Mouse (Mus musculus) heart, embryonic 11.5 days (tissue): ENCODE measurements around the gene Slc26a9. TPM values are rescaled to one million over a fixed set of nuclear protein-coding genes. Genes with fewer than 3 reads are reported as not detected.
A peak's percentile ranks its signal among the peaks of the same experiment; 100 is the strongest.

ENCODE experiments used
- ATAC-seq: fragments of 200-750 bp; cut with Nextera tagmentation; replicated peaks from 2 replicates; pipeline ENCODE4 v1.8.0; 2017; ENCODE audit warnings: moderate library complexity; ENCODE audit not compliant: insufficient number of reproducible peaks, low FRiP score, low TSS enrichment
- H3K27ac ChIP-seq: fragments of 300-500 bp; sonication (generic); 2 replicates; pipeline ENCODE4 v1.5.1; 2014; ENCODE audit warnings: mild to moderate bottlenecking, low read depth, low read length
- H3K27me3 ChIP-seq: fragments of 300-500 bp; sonication (generic); 2 replicates; pipeline ENCODE4 v1.6.1; 2014; ENCODE audit warnings: mild to moderate bottlenecking, low read length, mixed read lengths; ENCODE audit not compliant: control insufficient read depth, insufficient read depth
- H3K36me3 ChIP-seq: fragments of 300-500 bp; sonication (generic); 2 replicates; pipeline ENCODE4 v1.6.1; 2014; ENCODE audit warnings: mild to moderate bottlenecking, low read length, moderate library complexity, mixed read lengths; ENCODE audit not compliant: control insufficient read depth, insufficient read depth
- H3K4me1 ChIP-seq: fragments of 300-500 bp; sonication (generic); 2 replicates; pipeline ENCODE4 v1.6.1; 2014; ENCODE audit warnings: low read length; ENCODE audit not compliant: control insufficient read depth, insufficient read depth
- H3K4me2 ChIP-seq: fragments of 300-500 bp; sonication (generic); 2 replicates; pipeline ENCODE4 v1.6.1; 2014; ENCODE audit warnings: mild to moderate bottlenecking, moderate library complexity
- H3K4me3 ChIP-seq: fragments of 300-500 bp; sonication (generic); 2 replicates; pipeline ENCODE4 v1.5.1; 2014; ENCODE audit warnings: low read depth, low read length
- H3K9ac ChIP-seq: fragments of 300-500 bp; sonication (generic); 2 replicates; pipeline ENCODE4 v1.6.1; 2014; ENCODE audit warnings: mild to moderate bottlenecking, low read depth, low read length, moderate library complexity
- H3K9me3 ChIP-seq: fragments of 300-500 bp; sonication (generic); replicated peaks from 2 replicates; pipeline ENCODE4 v1.6.1; 2016; ENCODE audit warnings: low read length; ENCODE audit not compliant: control insufficient read depth
- WGBS: fragments of 180-500 bp; shearing (Covaris S2); extraction: QIAGEN DNeasy Blood & Tissue Kit; methylation state at CpG from one replicate; pipeline ENCODE4 v1.1.7; 2014; ENCODE audit not compliant: insufficient replicate concordance; 5-methylcytosine and 5-hydroxymethylcytosine counted together
- polyA plus RNA-seq: library from polyadenylated mRNA; unstranded; fragments of >200 nt; fragmentation: Nextera tagmentation; extraction: Ambion mirVana; gene quantifications from 2 replicates; pipeline ENCODE4 v1.2.1, GENCODE M21; 2014

Slc26a9 gene
- polyA plus RNA-seq, 1 experiment from 2014 or later = not detected

DNA sequence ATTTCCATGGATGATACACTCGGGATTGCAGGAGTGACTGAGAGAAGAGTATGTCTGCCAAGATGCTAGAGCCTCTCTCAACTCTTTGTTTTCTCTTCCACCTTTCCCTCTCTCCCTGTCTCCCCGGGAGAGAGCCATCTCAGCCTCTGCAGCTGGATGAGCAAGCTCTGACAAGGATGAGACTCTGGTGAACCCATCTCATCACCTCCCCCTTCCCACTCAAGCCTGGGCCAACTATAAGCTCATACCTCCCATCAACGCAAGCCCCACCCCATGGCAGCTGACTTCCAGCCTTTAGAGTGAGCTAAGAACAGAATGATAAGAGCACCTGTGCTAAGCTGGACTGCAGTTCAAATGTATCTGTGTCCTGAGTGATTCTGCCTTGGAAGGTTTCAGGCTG, 25.5 kb downstream of the Slc26a9 start:
- H3K4me3 ChIP-seq = no peak overlapping the region
- no peaks in the 10 kb centered on the region for H3K9me3 ChIP-seq
- no peak overlapping the region for H3K4me2 ChIP-seq
- ATAC-seq = no peak
- no peak overlapping the region for H3K27ac ChIP-seq
- peaks cover 4% of the 10 kb centered on the region; the same call in 1 of the 2 replicates for H3K27me3 ChIP-seq
- H3K36me3 ChIP-seq = no peaks in the 10 kb centered on the region
- H3K9ac ChIP-seq = no peak overlapping the region
- no peaks in the 10 kb centered on the region for H3K4me1 ChIP-seq
- 53% methylated on average over 3 of the region's 3 CpGs for WGBS

DNA sequence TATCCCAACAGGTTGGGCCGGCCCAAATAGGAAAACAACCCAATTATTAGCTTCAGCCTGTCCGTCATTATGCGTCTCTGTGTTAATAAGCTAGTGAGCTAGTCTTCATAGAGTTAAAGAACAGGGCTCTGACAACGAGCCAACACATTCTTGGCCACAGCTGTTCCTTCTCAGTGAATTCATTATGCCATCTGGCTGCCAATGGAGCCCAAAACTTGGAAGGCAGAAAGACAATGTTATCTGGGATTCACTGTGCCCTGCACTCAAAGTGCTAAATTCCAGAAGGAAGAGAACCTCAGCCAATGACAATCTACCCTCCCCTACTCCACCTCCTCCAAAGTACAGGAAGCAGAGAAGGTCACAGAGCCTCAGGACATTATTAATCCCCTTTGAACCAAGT, 26.8 kb downstream of the Slc26a9 start:
- no peaks in the 10 kb centered on the region for H3K36me3 ChIP-seq
- H3K9ac ChIP-seq = no peak overlapping the region
- ATAC-seq = no peak
- no peak overlapping the region for H3K4me3 ChIP-seq
- H3K9me3 ChIP-seq = no peaks in the 10 kb centered on the region
- 71% methylated on average over 4 of the region's 4 CpGs for WGBS
- no peaks in the 10 kb centered on the region for H3K4me1 ChIP-seq
- H3K4me2 ChIP-seq = no peak overlapping the region
- no peak overlapping the region for H3K27ac ChIP-seq
- H3K27me3 ChIP-seq = peaks cover 3% of the 10 kb centered on the region; the same call in 1 of the 2 replicates

DNA sequence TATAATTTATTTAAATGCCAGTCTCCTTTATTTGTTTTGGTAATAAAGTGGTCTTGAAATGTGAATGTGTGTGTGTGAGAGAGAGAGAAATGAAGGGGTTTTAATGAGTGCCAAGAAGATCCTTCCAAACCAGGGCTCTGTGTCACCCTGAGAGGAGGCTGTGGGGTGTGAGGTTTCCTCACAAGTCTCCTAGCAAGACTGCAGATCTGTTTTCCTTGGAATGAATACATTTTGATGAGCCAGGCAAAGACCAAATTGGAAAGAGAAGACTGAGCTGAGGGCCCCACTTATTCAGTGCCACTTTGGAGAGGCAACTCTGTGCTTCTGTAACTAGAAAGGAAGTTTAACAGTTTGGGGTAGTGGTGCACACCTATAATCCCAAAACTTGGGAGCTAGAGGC, 27.6 kb downstream of the Slc26a9 start:
- H3K9me3 ChIP-seq = no peaks in the 10 kb centered on the region
- H3K27me3 ChIP-seq = peaks cover 3% of the 10 kb centered on the region; the same call in 1 of the 2 replicates
- no peaks in the 10 kb centered on the region for H3K4me1 ChIP-seq
- no peak overlapping the region for H3K9ac ChIP-seq
- no peak overlapping the region for H3K4me3 ChIP-seq
- no peak for ATAC-seq
- H3K36me3 ChIP-seq = no peaks in the 10 kb centered on the region
- no peak overlapping the region for H3K27ac ChIP-seq
- no peak overlapping the region for H3K4me2 ChIP-seq

DNA sequence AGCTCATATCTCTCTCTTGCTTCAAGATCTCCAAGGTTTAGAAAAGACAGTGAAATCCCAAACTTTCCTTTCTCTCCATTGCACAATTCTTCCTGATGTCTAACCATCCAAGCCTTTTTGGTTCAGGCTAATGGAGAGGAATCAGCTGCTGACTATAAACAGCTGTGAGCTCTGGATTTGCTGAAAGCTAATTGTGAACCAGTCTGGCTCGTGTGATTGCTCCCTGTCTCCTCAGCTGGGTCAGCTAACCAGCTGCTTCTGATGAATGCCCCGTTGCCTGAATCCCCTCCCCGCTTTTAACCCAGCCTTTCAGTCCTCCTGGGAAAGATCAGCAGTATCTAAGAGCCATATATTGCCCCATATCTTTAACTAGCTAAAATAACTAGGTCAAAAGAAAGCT, 50.8 kb downstream of the Slc26a9 start:
- 42% methylated on average over 3 of the region's 3 CpGs for WGBS
- Histone ChIP-seq H3K27ac (no peak overlapping the region), H3K4me1 (peaks cover 3% of the 10 kb centered on the region; the same call in 1 of the 2 replicates), H3K36me3 (no peaks in the 10 kb centered on the region), H3K27me3 (no peaks in the 10 kb centered on the region; the same call in 1 of the 2 replicates), H3K9ac (no peak overlapping the region), H3K4me3 (no peak overlapping the region), H3K4me2 (no peak overlapping the region), H3K9me3 (no peaks in the 10 kb centered on the region)
- ATAC-seq = no peak

DNA sequence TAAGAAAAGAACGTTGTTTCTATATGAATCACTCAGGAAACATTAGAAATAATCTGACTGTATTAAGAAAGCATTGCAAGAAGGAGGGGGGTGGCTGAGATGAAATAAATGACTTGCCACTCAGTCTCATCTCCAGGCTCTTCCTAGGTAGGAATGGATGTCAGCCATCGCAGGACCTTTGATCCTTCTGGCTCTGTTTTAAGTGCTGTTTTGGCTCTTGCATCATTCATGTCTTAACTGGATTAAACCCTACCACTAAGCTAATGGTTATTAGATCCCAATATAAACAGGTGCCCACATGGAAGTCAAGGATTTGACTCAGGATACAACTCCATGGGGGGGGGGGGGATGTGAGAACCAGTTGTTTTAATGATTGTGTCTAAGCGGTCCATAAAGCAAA, 51.3 kb downstream of the Slc26a9 start:
- Histone ChIP-seq H3K27me3 (no peaks in the 10 kb centered on the region; the same call in 1 of the 2 replicates), H3K4me2 (no peak overlapping the region), H3K9ac (no peak overlapping the region), H3K36me3 (no peaks in the 10 kb centered on the region), H3K27ac (no peak overlapping the region), H3K9me3 (no peaks in the 10 kb centered on the region), H3K4me3 (no peak overlapping the region), H3K4me1 (peaks cover 3% of the 10 kb centered on the region; the same call in 1 of the 2 replicates)
- 81% methylated on average over 3 of the region's 3 CpGs for WGBS
- no peak for ATAC-seq

DNA sequence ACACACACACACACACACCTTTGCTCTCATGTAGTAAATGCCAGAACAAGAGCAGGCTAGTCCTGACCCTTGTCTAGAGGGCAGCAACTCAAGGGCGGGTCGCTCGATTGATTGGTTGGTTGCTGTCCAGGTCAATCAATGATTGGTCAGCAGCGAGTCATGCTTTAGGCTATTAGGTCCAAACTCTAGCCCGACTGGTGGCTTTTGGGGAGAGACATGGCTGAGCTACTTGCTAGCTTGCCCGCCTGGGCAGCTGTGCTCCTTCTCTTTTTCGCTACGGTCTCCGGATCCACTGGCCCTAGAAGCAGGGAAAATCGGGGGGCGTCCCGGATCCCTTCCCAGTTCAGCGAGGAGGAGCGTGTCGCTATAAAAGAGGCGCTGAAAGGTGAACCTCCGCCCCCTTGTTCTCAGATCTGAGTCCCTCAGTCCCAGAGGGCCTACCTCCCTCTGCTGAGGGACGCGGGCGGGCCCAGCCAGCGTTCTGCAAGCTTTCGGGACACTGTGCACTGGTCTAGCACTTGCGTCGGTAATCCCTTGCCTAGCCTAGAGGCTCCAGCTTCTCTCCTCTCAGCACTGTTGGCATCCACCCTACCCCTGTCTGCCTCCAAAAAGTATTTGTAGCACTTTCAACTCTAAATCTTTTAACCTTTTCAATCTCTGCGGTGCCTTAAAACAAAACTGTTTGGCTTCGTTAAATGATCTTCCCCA, 53.5 kb downstream of the Slc26a9 start, which contains the start of gene Pm20d1:
TSS of gene Pm20d1 (plus strand) at position 180 of the 708 bp plus-strand sequence.
- H3K27ac ChIP-seq = 0 out of 2 replicates have a peak within 1 kb of the TSS, but pooled peaks have one; percentile 6
- peak; percentile 31; the same call in 1 of the 2 replicates for ATAC-seq
- H3K9me3 ChIP-seq = no peaks in the 10 kb centered on the region
- WGBS = 6% methylated on average over 26 of the region's 26 CpGs
- H3K27me3 ChIP-seq = no peaks in the 10 kb centered on the region; the same call in 1 of the 2 replicates
- no peaks in the 10 kb centered on the region for H3K36me3 ChIP-seq
- peak within 1 kb of the TSS; percentile 71 for H3K4me2 ChIP-seq
- peaks cover 3% of the 10 kb centered on the region; the same call in 1 of the 2 replicates for H3K4me1 ChIP-seq
- peak within 1 kb of the TSS; percentile 63; the same call in 1 of the 2 replicates for H3K9ac ChIP-seq
- peak within 1 kb of the TSS; percentile 36 for H3K4me3 ChIP-seq

DNA sequence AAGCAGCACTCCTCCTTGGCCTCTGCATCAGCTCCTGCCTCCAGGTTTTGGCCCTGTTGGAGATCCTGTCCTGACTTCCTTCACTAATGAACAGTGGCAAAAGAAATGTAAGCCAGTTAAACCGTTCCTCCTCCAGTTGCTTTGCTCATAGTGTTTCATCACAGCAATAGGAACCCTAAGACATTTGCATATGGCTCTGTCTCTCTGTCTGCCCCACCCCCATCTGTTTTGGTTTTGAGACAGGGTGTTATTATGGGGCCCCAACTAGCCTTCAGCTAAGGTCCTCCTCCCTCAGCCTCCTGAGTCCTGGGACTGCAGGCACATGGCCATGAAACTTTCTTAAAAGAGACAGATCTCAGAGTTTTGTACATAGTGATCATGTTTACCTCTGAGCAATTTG, 56.2 kb downstream of the Slc26a9 start:
- Histone ChIP-seq H3K4me1 (peaks cover 3% of the 10 kb centered on the region; the same call in 1 of the 2 replicates), H3K4me2 (no peak overlapping the region), H3K9me3 (no peaks in the 10 kb centered on the region), H3K27ac (no peak overlapping the region), H3K27me3 (no peaks in the 10 kb centered on the region; the same call in 1 of the 2 replicates), H3K9ac (no peak overlapping the region), H3K36me3 (no peaks in the 10 kb centered on the region), H3K4me3 (no peak overlapping the region)
- ATAC-seq = no peak
- 48% methylated on average over 1 of the region's 1 CpGs for WGBS

DNA sequence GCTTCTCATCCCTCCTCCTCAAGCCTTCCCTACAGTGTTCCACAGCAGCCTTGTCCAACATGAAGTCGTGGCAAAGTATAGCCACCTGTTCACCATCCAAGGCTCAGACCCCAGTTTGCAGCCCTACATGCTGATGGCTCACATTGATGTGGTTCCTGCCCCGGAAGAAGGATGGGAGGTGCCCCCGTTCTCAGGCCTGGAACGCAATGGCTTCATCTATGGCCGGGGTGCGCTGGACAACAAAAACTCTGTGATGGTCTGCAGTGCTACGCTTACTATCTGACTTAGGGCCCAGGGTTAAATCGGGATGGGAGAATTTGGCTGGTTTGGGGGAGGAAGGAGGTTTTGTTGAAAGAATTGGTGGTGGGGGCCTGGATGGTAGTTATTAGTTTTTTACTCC, 57.2 kb downstream of the Slc26a9 start:
- Histone ChIP-seq H3K4me2 (no peak overlapping the region), H3K9me3 (no peaks in the 10 kb centered on the region), H3K4me3 (no peak overlapping the region), H3K36me3 (no peaks in the 10 kb centered on the region), H3K27ac (no peak overlapping the region), H3K9ac (no peak overlapping the region), H3K4me1 (peaks cover 3% of the 10 kb centered on the region; the same call in 1 of the 2 replicates), H3K27me3 (no peaks in the 10 kb centered on the region)
- WGBS = 87% methylated on average over 8 of the region's 8 CpGs
- no peak for ATAC-seq

DNA sequence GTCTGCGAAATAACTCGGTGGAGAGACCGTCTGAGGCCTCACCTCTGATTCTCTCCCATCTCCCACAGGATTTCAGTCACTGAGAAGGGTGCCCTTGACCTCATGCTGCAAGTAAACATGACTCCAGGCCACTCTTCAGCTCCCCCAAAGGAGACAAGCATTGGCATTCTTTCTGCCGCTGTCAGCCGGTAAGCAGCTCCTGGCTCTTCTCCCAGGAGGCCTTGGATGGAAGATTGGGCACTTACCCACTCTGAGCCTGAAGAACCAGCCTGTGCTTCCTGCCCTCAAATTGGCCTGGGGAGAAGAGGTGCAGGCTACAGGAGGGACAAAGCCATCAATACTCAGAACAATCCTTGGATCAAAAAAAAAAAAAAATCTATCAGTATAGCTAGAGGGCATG, 58.8 kb downstream of the Slc26a9 start:
- H3K27me3 ChIP-seq = 0 out of 2 replicates have a peak, but pooled peaks cover 2% of the 10 kb centered on the region
- H3K9ac ChIP-seq = no peak overlapping the region
- WGBS = 76% methylated on average over 5 of the region's 5 CpGs
- no peak overlapping the region for H3K4me2 ChIP-seq
- H3K4me3 ChIP-seq = no peak overlapping the region
- no peak for ATAC-seq
- H3K9me3 ChIP-seq = no peaks in the 10 kb centered on the region
- no peaks in the 10 kb centered on the region for H3K36me3 ChIP-seq
- peaks cover under 1% of the 10 kb centered on the region; the same call in 1 of the 2 replicates for H3K4me1 ChIP-seq
- H3K27ac ChIP-seq = no peak overlapping the region
